Mouse (Mus musculus): ENCODE measurements around the gene Sucnr1.

DNA sequence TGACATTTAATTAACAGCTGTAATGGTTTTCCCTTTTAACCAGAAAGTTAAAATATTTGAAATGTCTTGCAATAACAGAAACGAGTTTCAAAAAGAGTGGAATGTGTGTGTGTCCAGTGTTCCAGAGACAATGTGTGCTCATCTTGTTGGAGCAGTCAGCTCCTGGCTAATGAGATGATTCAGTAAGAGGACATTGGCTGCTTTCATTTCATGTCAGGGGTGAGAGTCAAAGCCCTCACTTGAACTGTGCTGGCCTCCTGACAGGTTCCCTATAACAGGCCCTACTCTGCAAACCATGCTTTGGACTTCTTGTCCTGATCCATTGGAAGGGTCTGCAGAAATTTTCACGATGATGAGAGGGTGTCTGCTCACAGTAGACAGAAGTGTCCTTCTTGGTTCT is 32.9 kb downstream of the Sucnr1 start:
- TF ChIP-seq CTCF (IDR thresholded peaks at IDR 0.05; ENCODE audit: low read depth) (no peak), EP300 (IDR thresholded peaks at IDR 0.05; ENCODE audit: low read depth) (no peak)
